Mouse (Mus musculus): Measurements from ENCODE around the gene Rhobtb1. TPM values are rescaled to one million over a fixed set of nuclear protein-coding genes. Genes with fewer than 3 reads are reported as not detected.

The Rhobtb1 gene
- 8.8 and 9.0 TPM in 2 replicates for polyA plus RNA-seq (2016; fragmentation: Nextera tagmentation; extraction: Ambion mirVana)

DNA sequence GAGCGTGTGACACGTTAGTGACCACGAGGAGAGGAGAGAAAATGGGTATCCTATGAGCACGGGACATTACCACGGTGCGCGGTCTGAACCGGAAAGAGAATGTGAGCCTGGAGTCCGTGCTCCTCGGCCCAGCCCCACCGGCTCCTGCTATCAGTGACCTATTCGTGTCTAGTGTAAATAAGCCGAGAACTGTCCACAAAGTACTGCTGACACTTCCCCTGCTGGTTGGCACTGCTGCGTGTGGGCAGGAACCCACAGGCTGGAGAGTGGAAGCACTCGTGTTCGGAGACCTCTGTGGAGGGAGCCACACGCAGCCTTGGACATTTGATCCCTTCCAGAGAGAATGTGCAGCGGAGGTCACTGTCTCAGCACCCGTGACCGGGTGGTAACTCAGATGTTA lies at the start of gene Rhobtb1:
Rhobtb1 (plus strand) TSS at position 390 of the 400 bp plus-strand sequence.
- H3K4me3 ChIP-seq: no peak within 1 kb of the TSS; the same call in 1 of the 2 replicates
- H3K27ac ChIP-seq: no peak within 1 kb of the TSS
- no peaks in the 10 kb centered on the region for H3K36me3 ChIP-seq
- peak; percentile 49; the same call in 1 of the 2 replicates for ATAC-seq
- peak within 1 kb of the TSS; percentile 8; the same call in 1 of the 2 replicates for H3K4me2 ChIP-seq
- no peaks in the 10 kb centered on the region for H3K9me3 ChIP-seq (replicated peaks)
- WGBS (ENCODE audit: insufficient replicate concordance): 67% methylated on average over 20 of the region's 20 CpGs
- no peaks in the 10 kb centered on the region for H3K4me1 ChIP-seq
- no peaks in the 10 kb centered on the region for H3K27me3 ChIP-seq (replicated peaks)
- H3K9ac ChIP-seq: no peak within 1 kb of the TSS

DNA sequence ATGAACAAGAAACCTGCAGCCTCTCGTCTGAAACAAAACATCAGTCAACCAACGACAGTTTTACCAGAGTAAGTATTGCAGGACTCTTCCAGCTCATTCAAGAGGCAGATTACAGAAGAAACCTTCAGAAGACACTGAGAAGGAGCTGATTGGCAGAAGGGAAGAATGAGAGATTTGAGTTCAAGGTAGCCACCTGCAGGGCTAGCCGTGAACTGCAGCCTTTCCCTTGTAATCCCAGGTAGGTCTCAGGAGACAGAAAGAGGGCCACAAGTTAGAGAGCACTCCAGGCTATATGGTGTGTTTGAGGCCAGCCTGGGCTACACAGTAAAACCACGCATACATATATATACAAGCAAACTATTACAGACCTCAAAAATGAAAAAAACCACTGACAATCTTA lies 49.2 kb upstream of the Rhobtb1 start:
- no peak overlapping the region for H3K4me2 ChIP-seq
- H3K9me3 ChIP-seq (replicated peaks): peaks cover 7% of the 10 kb centered on the region; the same call in 1 of the 2 replicates
- no peaks in the 10 kb centered on the region for H3K36me3 ChIP-seq
- H3K27me3 ChIP-seq (replicated peaks): no peaks in the 10 kb centered on the region
- H3K4me1 ChIP-seq: no peaks in the 10 kb centered on the region
- 52% methylated on average over 4 of the region's 4 CpGs for WGBS (ENCODE audit: insufficient replicate concordance)
- no peak overlapping the region for H3K9ac ChIP-seq
- H3K4me3 ChIP-seq: no peak overlapping the region
- H3K27ac ChIP-seq: no peak overlapping the region
- ATAC-seq: no peak

DNA sequence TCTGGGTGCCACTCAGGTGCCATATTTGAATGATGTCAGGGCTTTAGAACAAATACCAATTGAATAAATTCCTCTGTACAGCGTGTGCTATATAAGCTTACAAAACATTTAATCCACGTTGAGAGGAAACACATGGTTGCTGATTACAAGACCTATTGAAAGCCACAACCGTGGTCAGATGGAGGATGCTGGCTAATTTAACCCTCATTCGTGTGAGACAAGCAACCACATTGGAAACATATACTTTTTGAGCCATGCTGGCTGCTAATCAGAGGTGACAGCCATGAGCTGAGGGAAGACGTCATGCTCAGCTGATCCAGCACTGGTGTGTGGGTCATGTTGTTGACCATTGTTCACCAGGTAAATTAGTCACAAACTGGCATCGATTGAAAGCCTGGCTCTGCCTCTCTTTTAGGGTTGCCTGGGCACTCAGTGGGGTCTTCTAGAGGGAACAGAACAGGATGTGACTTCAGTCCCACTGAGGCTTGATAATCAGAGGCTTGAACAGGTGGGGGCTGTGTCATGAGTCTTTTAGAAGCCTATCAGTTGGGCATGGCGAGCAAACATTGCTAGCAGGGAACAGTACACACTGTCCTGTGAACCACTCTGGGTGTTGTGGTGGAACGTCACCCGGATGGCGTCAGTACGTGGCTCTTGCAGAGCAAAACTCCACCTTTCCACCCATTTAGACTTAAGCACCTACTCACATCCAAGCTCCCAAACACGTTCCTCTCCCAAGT lies 46.9 kb upstream of the Rhobtb1 start:
- H3K4me3 ChIP-seq: no peak overlapping the region
- H3K4me2 ChIP-seq: no peak overlapping the region
- H3K27ac ChIP-seq: no peak overlapping the region
- no peaks in the 10 kb centered on the region for H3K4me1 ChIP-seq
- ATAC-seq: no peak
- H3K9ac ChIP-seq: no peak overlapping the region
- no peaks in the 10 kb centered on the region for H3K36me3 ChIP-seq
- no peaks in the 10 kb centered on the region for H3K9me3 ChIP-seq (replicated peaks)
- WGBS (ENCODE audit: insufficient replicate concordance): 55% methylated on average over 12 of the region's 12 CpGs
- H3K27me3 ChIP-seq (replicated peaks): no peaks in the 10 kb centered on the region

DNA sequence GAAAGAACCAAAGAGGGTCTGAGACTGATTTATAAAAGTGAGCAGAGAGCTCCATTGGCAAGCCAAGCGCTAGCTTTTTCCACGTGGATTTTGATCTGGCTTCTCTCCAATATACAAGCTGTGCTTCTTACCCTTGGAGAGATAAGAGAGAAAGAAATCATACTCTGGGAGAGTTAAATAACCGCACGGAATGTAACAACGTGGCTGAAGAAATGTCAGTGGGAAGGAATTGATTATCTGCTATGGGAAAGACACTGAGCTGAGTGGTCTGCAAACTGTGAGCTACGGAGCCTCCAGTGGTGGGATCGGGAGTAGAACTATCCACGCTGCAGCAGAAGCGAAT lies 46.4 kb upstream of the Rhobtb1 start:
- Histone ChIP-seq H3K4me3 (no peak overlapping the region), H3K4me2 (no peak overlapping the region), H3K9ac (no peak overlapping the region), H3K27me3 (replicated peaks) (no peaks in the 10 kb centered on the region), H3K36me3 (no peaks in the 10 kb centered on the region), H3K4me1 (no peaks in the 10 kb centered on the region), H3K27ac (no peak overlapping the region), H3K9me3 (replicated peaks) (no peaks in the 10 kb centered on the region)
- ATAC-seq: no peak
- WGBS (ENCODE audit: insufficient replicate concordance): 71% methylated on average over 9 of the region's 9 CpGs

DNA sequence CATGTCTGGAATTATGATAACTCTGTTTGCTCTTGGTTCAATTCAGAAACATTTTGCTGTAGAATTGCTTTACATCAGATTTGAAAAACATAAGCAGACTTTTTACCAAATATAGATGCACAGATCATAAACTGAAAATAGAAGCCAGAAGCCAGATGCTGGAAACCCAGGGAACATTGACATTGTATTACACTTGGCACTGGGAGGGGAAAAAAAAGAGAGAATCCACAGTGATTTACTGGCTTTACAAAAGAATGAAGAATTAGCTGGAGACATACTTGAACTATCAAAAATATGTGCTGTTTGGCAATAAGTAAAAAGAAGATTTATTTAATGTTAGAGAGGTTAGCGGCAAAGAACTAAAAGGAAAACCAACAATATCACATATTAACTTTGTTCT lies 44.4 kb upstream of the Rhobtb1 start:
- Histone ChIP-seq H3K36me3 (no peaks in the 10 kb centered on the region), H3K4me3 (no peak overlapping the region), H3K4me1 (no peaks in the 10 kb centered on the region), H3K9ac (no peak overlapping the region), H3K4me2 (no peak overlapping the region), H3K9me3 (replicated peaks) (no peaks in the 10 kb centered on the region), H3K27ac (no peak overlapping the region), H3K27me3 (replicated peaks) (no peaks in the 10 kb centered on the region)
- 81% methylated on average over 1 of the region's 1 CpGs for WGBS (ENCODE audit: insufficient replicate concordance)
- no peak for ATAC-seq

DNA sequence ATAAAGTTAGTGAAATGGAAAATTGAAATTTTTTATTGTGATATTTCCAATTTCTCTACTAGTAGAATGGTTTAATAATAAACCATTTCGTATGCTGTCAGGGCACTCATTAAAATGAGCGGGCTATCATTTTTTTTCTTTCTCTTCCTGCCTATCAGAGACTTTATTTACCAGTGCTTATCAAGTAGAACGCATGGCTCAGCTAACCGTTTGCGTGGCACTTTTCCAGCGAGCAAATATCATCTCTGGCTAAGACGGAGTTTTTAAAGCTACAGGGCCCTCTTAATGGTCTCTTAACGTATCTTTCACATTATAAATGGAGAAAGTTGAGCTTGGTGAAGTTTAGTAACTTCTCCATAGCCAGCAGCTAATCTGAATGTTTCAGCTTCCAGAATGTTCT lies 44.0 kb upstream of the Rhobtb1 start:
- 51% methylated on average over 8 of the region's 8 CpGs for WGBS (ENCODE audit: insufficient replicate concordance)
- Histone ChIP-seq H3K27me3 (replicated peaks) (no peaks in the 10 kb centered on the region), H3K4me3 (no peak overlapping the region), H3K9me3 (replicated peaks) (no peaks in the 10 kb centered on the region), H3K4me2 (no peak overlapping the region), H3K27ac (no peak overlapping the region), H3K4me1 (no peaks in the 10 kb centered on the region), H3K36me3 (no peaks in the 10 kb centered on the region), H3K9ac (no peak overlapping the region)
- no peak for ATAC-seq

DNA sequence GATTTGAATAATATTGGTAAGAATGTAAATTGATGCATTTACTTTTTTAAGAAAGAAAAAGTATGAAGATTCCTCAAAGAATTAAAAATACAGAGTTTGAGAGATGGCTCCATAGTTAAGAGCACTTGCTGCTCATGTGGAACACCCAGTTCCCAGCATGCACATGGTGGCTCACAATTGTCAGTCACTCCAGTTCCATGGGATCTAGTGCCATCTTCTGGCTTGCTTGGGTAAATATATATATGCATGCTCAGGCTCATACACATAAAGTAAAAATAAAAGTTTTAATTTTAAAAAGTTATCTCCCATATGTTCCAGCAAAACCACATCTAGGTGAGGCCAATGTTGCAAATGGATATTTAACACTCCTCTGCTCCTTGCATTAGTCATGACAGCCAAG lies 36.9 kb upstream of the Rhobtb1 start:
- Histone ChIP-seq H3K36me3 (no peaks in the 10 kb centered on the region), H3K4me3 (no peak overlapping the region), H3K4me1 (no peaks in the 10 kb centered on the region), H3K27me3 (replicated peaks) (no peaks in the 10 kb centered on the region), H3K9ac (no peak overlapping the region), H3K27ac (no peak overlapping the region), H3K9me3 (replicated peaks) (0 out of 2 replicates have a peak, but pooled peaks cover 3% of the 10 kb centered on the region), H3K4me2 (no peak overlapping the region)
- no peak for ATAC-seq

DNA sequence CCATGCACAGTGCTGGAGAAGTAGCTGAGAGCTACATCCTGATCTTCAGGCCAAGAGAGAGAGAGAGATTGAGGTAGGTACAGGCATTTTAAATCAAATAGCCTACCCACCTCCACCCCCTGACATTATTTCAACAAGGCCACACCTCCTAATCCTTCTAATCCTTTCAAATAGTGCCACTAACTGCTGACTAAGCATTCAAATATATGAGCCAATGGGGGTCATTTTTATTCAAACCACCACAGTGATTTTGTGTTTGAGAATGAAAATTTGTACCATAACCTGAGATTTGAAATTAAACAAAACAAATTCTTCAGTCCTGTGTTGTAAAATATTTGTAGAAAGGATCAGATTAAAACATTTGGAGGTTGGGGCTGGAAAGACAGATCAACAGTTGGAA lies 33.2 kb upstream of the Rhobtb1 start:
- Histone ChIP-seq H3K9ac (no peak overlapping the region), H3K4me1 (no peaks in the 10 kb centered on the region), H3K4me3 (no peak overlapping the region), H3K9me3 (replicated peaks) (0 out of 2 replicates have a peak, but pooled peaks cover 3% of the 10 kb centered on the region), H3K27ac (no peak overlapping the region), H3K36me3 (no peaks in the 10 kb centered on the region), H3K4me2 (no peak overlapping the region), H3K27me3 (replicated peaks) (no peaks in the 10 kb centered on the region)
- ATAC-seq: no peak

DNA sequence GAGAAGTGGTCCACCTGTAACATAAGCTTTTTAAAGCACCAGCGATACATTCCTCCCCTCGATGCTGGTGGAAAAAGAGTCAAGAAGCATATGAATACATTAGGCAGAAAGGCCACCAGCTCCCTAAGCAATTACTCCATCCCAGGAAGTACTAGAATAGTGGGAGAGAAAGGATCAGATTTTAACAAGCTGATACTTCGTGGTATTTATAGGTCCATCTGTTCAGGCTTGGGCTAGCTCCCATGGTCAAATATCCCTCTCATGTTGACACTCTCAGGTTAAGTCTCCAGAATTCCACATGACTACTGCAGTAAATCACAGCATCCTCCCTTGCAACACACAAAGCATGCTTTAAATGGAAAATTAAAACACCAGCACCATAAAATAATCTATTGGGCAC lies 32.3 kb upstream of the Rhobtb1 start:
- H3K27me3 ChIP-seq (replicated peaks): no peaks in the 10 kb centered on the region
- H3K4me3 ChIP-seq: no peak overlapping the region
- H3K4me2 ChIP-seq: no peak overlapping the region
- H3K9me3 ChIP-seq (replicated peaks): 0 out of 2 replicates have a peak, but pooled peaks cover 3% of the 10 kb centered on the region
- 69% methylated on average over 3 of the region's 3 CpGs for WGBS (ENCODE audit: insufficient replicate concordance)
- no peaks in the 10 kb centered on the region for H3K36me3 ChIP-seq
- ATAC-seq: no peak
- H3K27ac ChIP-seq: no peak overlapping the region
- H3K9ac ChIP-seq: no peak overlapping the region
- H3K4me1 ChIP-seq: no peaks in the 10 kb centered on the region

DNA sequence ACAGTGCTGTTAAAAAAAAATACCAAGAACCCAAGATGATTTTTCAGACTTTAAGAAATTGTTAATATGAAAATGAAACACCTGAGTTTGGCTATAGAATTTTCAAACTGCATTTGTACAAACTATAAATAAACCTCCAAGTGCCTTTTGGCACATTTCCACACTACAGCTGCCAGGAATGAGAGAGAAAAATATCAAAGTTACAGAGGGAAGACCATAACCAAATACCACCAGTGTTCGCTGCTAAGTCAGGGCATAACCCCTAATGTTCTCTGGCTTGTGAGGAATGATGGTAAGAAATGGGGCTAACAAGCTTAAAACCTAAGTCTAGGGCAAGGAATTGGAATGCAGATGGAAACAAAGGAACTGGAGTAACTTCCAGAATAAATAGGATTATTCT lies 31.8 kb upstream of the Rhobtb1 start:
- Histone ChIP-seq H3K4me2 (no peak overlapping the region), H3K4me1 (no peaks in the 10 kb centered on the region), H3K36me3 (no peaks in the 10 kb centered on the region), H3K4me3 (no peak overlapping the region), H3K27me3 (replicated peaks) (no peaks in the 10 kb centered on the region), H3K9ac (no peak overlapping the region), H3K27ac (no peak overlapping the region), H3K9me3 (replicated peaks) (0 out of 2 replicates have a peak, but pooled peaks cover 3% of the 10 kb centered on the region)
- WGBS (ENCODE audit: insufficient replicate concordance): 58% methylated on average over 1 of the region's 1 CpGs
- no peak for ATAC-seq

DNA sequence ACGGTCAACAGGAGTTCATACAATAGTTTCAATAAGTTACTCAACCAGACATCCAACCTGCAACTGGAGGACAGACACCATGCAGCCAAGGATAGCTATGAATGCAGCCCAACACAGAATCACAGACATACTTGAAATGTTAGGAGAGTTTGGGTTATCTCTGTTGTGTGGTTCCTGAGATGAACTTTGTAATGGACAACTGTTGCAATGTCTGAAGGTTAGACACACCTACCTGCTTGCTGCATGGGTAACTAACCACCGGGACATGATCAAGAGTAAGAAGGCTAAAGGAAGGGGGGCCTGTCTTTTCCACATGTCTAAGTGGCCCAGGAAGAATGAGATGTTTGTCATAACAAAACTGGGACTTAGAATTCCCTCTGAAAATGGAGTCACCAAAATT lies 24.7 kb upstream of the Rhobtb1 start:
- no peaks in the 10 kb centered on the region for H3K9me3 ChIP-seq (replicated peaks)
- WGBS (ENCODE audit: insufficient replicate concordance): 64% methylated on average over 2 of the region's 2 CpGs
- H3K36me3 ChIP-seq: no peaks in the 10 kb centered on the region
- no peaks in the 10 kb centered on the region for H3K27me3 ChIP-seq (replicated peaks)
- no peak overlapping the region for H3K27ac ChIP-seq
- no peak overlapping the region for H3K9ac ChIP-seq
- H3K4me3 ChIP-seq: no peak overlapping the region
- H3K4me1 ChIP-seq: no peaks in the 10 kb centered on the region
- no peak for ATAC-seq
- H3K4me2 ChIP-seq: no peak overlapping the region

DNA sequence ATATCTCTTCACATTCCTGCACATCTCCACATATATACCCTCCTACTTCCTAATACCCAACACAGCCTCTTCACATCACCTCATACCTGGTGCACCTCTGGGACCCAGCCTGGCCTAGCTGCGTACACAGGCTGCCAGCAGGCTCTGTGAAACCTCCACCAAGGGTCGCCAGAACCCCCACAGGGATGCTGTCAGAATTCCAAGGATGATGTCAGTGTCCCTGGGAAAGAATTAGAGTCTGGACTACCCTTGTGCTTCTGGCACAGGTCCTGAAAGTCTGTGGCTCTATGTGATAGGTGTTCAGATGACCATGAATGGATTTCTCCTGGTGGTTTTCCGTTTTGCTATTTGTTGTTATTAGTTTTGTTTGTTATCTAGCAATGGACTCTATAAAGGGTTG lies 22.7 kb upstream of the Rhobtb1 start:
- H3K4me1 ChIP-seq: no peaks in the 10 kb centered on the region
- H3K36me3 ChIP-seq: no peaks in the 10 kb centered on the region
- H3K4me2 ChIP-seq: no peak overlapping the region
- 56% methylated on average over 3 of the region's 3 CpGs for WGBS (ENCODE audit: insufficient replicate concordance)
- no peak overlapping the region for H3K4me3 ChIP-seq
- H3K9ac ChIP-seq: no peak overlapping the region
- no peak overlapping the region for H3K27ac ChIP-seq
- no peak for ATAC-seq
- no peaks in the 10 kb centered on the region for H3K9me3 ChIP-seq (replicated peaks)
- H3K27me3 ChIP-seq (replicated peaks): no peaks in the 10 kb centered on the region

DNA sequence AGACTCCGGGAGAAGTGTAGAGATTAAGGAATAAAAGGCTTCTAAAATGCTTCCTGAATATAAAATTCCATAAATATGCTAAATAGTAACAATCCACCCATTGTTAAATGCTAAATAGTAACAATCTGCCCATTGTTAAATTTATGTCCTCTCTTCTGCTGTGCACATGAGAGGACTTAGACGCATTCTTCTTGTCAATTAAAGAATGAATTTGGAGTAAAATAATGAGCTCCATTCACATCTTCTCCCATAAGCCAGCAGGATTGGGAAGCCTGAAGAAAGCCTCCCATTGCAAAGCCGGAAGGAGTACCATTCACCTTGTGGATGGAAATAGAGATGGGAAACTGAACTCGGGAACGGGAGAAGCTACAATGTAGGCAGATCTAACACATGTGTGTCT lies 20.6 kb upstream of the Rhobtb1 start:
- H3K27ac ChIP-seq: no peak overlapping the region
- H3K4me3 ChIP-seq: no peak overlapping the region
- H3K27me3 ChIP-seq (replicated peaks): no peaks in the 10 kb centered on the region
- no peak overlapping the region for H3K4me2 ChIP-seq
- ATAC-seq: no peak
- WGBS (ENCODE audit: insufficient replicate concordance): 74% methylated on average over 5 of the region's 5 CpGs
- H3K4me1 ChIP-seq: no peaks in the 10 kb centered on the region
- no peaks in the 10 kb centered on the region for H3K36me3 ChIP-seq
- no peaks in the 10 kb centered on the region for H3K9me3 ChIP-seq (replicated peaks)
- no peak overlapping the region for H3K9ac ChIP-seq

Measured in liver, embryonic 12.5 days (tissue).